ENCODE assay signal across 8 mouse cellular contexts in the genomic region with DNA sequence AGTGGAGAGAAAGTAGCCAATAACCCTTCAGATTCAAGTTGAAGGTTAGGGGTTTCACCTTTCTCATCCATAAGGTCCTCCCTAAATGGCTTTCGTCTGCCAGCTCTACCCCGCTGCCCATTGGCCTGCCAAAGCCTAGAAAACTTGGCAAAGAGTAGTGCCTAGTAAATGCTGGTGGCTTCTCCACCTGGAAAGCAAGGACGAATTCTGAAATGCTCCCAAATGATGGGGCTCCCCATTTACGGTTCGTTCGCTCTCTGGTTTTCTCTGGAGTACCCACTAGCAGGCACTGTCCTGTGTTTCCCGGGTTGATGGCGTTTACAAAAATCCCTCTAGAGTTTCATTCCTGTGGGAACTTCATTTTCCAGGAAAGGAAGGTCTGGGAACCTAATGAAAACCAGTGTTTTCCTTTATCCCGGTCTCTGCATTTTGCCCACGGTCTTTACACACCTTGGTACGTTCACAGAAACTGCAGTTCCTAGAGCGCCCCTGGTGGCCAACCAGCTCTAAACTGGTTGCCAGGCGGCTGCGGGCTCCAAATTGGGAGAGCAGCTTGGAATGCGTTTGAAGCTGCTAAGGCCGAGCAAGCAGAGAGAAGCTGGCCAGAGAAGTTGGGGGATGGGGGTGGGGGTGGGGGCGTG. TPM values are rescaled to one million over a fixed set of nuclear protein-coding genes. Genes with fewer than 3 reads are reported as not detected.
A peak's percentile ranks its signal among the peaks of the same experiment; 100 is the strongest.
DNase-seq lines count a peak whose midpoint lies in the region; ATAC-seq lines count a peak whose summit lies in the region.

No protein-coding gene starts in this region.

- peak; percentile 53; the same call in 1 of the 2 replicates for ATAC-seq in hindbrain, embryonic 12.5 days (ENCODE audit: low FRiP score)
- ATAC-seq in lung, embryonic 15.5 days (ENCODE audit: borderline replicate concordance, extremely low read depth, low FRiP score, low TSS enrichment), result peak; percentile 40

- peaks cover 28% of the 10 kb centered on the region for H3K27me3 ChIP-seq in hindbrain, embryonic 12.5 days
- H3K27me3 ChIP-seq in lung, embryonic 15.5 days, result peaks cover 46% of the 10 kb centered on the region

- no peaks in the 10 kb centered on the region for H3K36me3 ChIP-seq in hindbrain, embryonic 12.5 days
- H3K36me3 ChIP-seq in lung, embryonic 15.5 days, result no peaks in the 10 kb centered on the region

- peak overlapping the region; percentile 37 for H3K4me3 ChIP-seq in hindbrain, embryonic 12.5 days
- H3K4me3 ChIP-seq in lung, embryonic 15.5 days, result peak overlapping the region; percentile 44

- H3K27ac ChIP-seq in hindbrain, embryonic 12.5 days, result no peak overlapping the region; the same call in 1 of the 2 replicates
- H3K27ac ChIP-seq in lung, embryonic 15.5 days, result no peak overlapping the region

- H3K4me1 ChIP-seq in hindbrain, embryonic 12.5 days, result peaks cover 10% of the 10 kb centered on the region; the same call in 1 of the 2 replicates
- H3K4me1 ChIP-seq in lung, embryonic 15.5 days, result peaks cover 14% of the 10 kb centered on the region

- DNase-seq in WW6 (ENCODE audit: low read depth, low spot score), result peak; percentile 80
- DNase-seq in cerebellum, adult 9-11 months, result peak; percentile 94
- DNase-seq in frontal cortex, postnatal 14 days (ENCODE audit: low spot score in 2 of 2), result peak; percentile 72 to 81
- peak; percentile 86 for DNase-seq in layer of hippocampus, adult 9-11 months
- DNase-seq in ovary, postnatal 36 days (ENCODE audit: low spot score), result peak; percentile 73
- DNase-seq in urinary bladder, postnatal 36 days (ENCODE audit: low spot score in 2 of 2), result peak; percentile 51 to 70

- no peak overlapping the region for H3K9ac ChIP-seq in hindbrain, embryonic 12.5 days
- H3K9ac ChIP-seq in lung, embryonic 15.5 days, result no peak overlapping the region

- H3K9me3 ChIP-seq in hindbrain, embryonic 12.5 days (replicated peaks), result no peaks in the 10 kb centered on the region
- no peaks in the 10 kb centered on the region for H3K9me3 ChIP-seq in lung, embryonic 15.5 days

- 18% methylated on average over 17 of the region's 17 CpGs for WGBS in hindbrain, embryonic 12.5 days
- 19% methylated on average over 17 of the region's 17 CpGs for WGBS in lung, embryonic 15.5 days

- peak overlapping the region; percentile 66 for H3K4me2 ChIP-seq in hindbrain, embryonic 12.5 days (replicated peaks)
- H3K4me2 ChIP-seq in lung, embryonic 15.5 days, result peak overlapping the region; percentile 62

RNA-seq across cellular contexts. Expression of a gene that starts 1.0 kb away (rescaled TPM):
- 5.0 and 6.0 TPM in 2 replicates for polyA plus RNA-seq in hindbrain, embryonic 12.5 days (2016; fragmentation: Nextera tagmentation; extraction: Ambion mirVana)
- polyA plus RNA-seq in lung, embryonic 15.5 days (2015; fragmentation: Nextera tagmentation; extraction: Ambion mirVana), result 4.1 and 5.9 TPM in 2 replicates

RNA-seq across cellular contexts. Expression of a gene that starts 18.5 kb away (rescaled TPM):
- polyA plus RNA-seq in hindbrain, embryonic 12.5 days (2016; fragmentation: Nextera tagmentation; extraction: Ambion mirVana), result 0.17 and 0.48 TPM in 2 replicates
- polyA plus RNA-seq in lung, embryonic 15.5 days (2015; fragmentation: Nextera tagmentation; extraction: Ambion mirVana), result 0.43 and 0.46 TPM in 2 replicates
